Mouse (Mus musculus): ENCODE data around the gene Gale.

- no peak for TF ChIP-seq EP300 (IDR thresholded peaks at IDR 0.05; ENCODE audit: low read depth)
- no peak for TF ChIP-seq CTCF (IDR thresholded peaks at IDR 0.05; ENCODE audit: low read depth)
These were observed 36.7 kb upstream of the Gale start for GRCm38 (mm10) chr4:135926861-135927260.
